Mouse (Mus musculus): ENCODE results near the gene Zfp36l1.

GRCm38 (mm10) chr12:80064306-80064705 lies 48.5 kb downstream of the Zfp36l1 start:
- TF ChIP-seq CTCF (IDR thresholded peaks at IDR 0.05; ENCODE audit: insufficient read depth, low read depth, low read length) (no peak), POLR2A (IDR thresholded peaks at IDR 0.05; ENCODE audit: insufficient read depth, low read depth, low read length) (no peak)
